Mouse (Mus musculus) neural tube, embryonic 11.5 days (tissue): Measurements from ENCODE around the gene Gpcpd1. TPM values are rescaled to one million over a fixed set of nuclear protein-coding genes. Genes with fewer than 3 reads are reported as not detected.

Experiments used
- ATAC-seq: fragments of 200-750 bp; cut with Nextera tagmentation; 2 replicates; pipeline ENCODE4 v1.8.0; 2017; ENCODE audit warnings: moderate number of reproducible peaks, mild to moderate bottlenecking, moderate TSS enrichment, moderate library complexity; ENCODE audit not compliant: insufficient read depth, low FRiP score, low TSS enrichment
- DNase-seq: peaks from one replicate; pipeline ENCODE4 v3.0.0-alpha.2; 2015; ENCODE audit warnings: low spot score
- H3K27ac ChIP-seq: fragments of 300-500 bp; sonication (generic); 2 replicates; pipeline ENCODE4 v1.5.1; 2014; ENCODE audit warnings: low read depth, mild to moderate bottlenecking, low read length
- H3K27me3 ChIP-seq: fragments of 300-500 bp; sonication (generic); 2 replicates; pipeline ENCODE4 v1.6.1; 2014; ENCODE audit warnings: mild to moderate bottlenecking, low read length, mixed read lengths; ENCODE audit not compliant: control insufficient read depth, insufficient read depth
- H3K36me3 ChIP-seq: fragments of 300-500 bp; sonication (generic); 2 replicates; pipeline ENCODE4 v1.6.1; 2014; ENCODE audit warnings: mild to moderate bottlenecking, low read length, moderate library complexity, mixed read lengths; ENCODE audit not compliant: control insufficient read depth, insufficient read depth
- H3K4me1 ChIP-seq: fragments of 300-500 bp; sonication (generic); 2 replicates; pipeline ENCODE4 v1.6.1; 2014; ENCODE audit warnings: low read length, mixed read lengths; ENCODE audit not compliant: control insufficient read depth, insufficient read depth
- H3K4me2 ChIP-seq: fragments of 300-500 bp; sonication (generic); 2 replicates; pipeline ENCODE4 v1.6.1; 2014; ENCODE audit warnings: low read depth, mild to moderate bottlenecking, moderate library complexity
- H3K4me3 ChIP-seq: fragments of 300-500 bp; sonication (generic); 2 replicates; pipeline ENCODE4 v1.5.1; 2014; ENCODE audit warnings: low read depth, low read length
- H3K9ac ChIP-seq: fragments of 300-500 bp; sonication (generic); 2 replicates; pipeline ENCODE4 v1.6.1; 2014; ENCODE audit warnings: mild to moderate bottlenecking, low read length
- H3K9me3 ChIP-seq: fragments of 300-500 bp; sonication (generic); 2 replicates; pipeline ENCODE4 v1.6.1; 2016; ENCODE audit warnings: low read length; ENCODE audit not compliant: control insufficient read depth
- WGBS: fragments of 180-500 bp; shearing (Covaris S2); extraction: QIAGEN DNeasy Blood & Tissue Kit; methylation state at CpG from one replicate; pipeline ENCODE4 v1.1.7; 2014; 5-methylcytosine and 5-hydroxymethylcytosine counted together
- polyA plus RNA-seq: library from polyadenylated mRNA; unstranded; fragments of >200 nt; fragmentation: Nextera tagmentation; extraction: Ambion mirVana; gene quantifications from 2 replicates; pipeline ENCODE4 v1.2.1, GENCODE M21; 2014

The Gpcpd1 gene
- polyA plus RNA-seq, 1 experiment from 2014 or later: 44.5 TPM

GRCm38 (mm10) chr2:132485454-132485853 lies 102.1 kb downstream of the Gpcpd1 start:
- no peaks in the 10 kb centered on the region for H3K4me1 ChIP-seq
- peak; percentile 35 for DNase-seq
- H3K4me3 ChIP-seq: no peak overlapping the region
- 0% methylated on average over 1 of the region's 1 CpGs for WGBS
- H3K4me2 ChIP-seq: no peak overlapping the region
- H3K27me3 ChIP-seq: no peaks in the 10 kb centered on the region
- H3K9me3 ChIP-seq: no peaks in the 10 kb centered on the region
- H3K27ac ChIP-seq: no peak overlapping the region
- ATAC-seq: peak; percentile 31; the same call in 1 of the 2 replicates
- no peaks in the 10 kb centered on the region for H3K36me3 ChIP-seq
- no peak overlapping the region for H3K9ac ChIP-seq

GRCm38 (mm10) chr2:132481547-132481946 lies 106.0 kb downstream of the Gpcpd1 start:
- no peak overlapping the region for H3K4me2 ChIP-seq
- H3K9me3 ChIP-seq: no peaks in the 10 kb centered on the region
- WGBS: 62% methylated on average over 3 of the region's 3 CpGs
- ATAC-seq (no peak), DNase-seq (no peak)
- no peak overlapping the region for H3K9ac ChIP-seq
- H3K27me3 ChIP-seq: no peaks in the 10 kb centered on the region
- H3K36me3 ChIP-seq: no peaks in the 10 kb centered on the region
- H3K4me1 ChIP-seq: no peaks in the 10 kb centered on the region
- H3K4me3 ChIP-seq: no peak overlapping the region
- no peak overlapping the region for H3K27ac ChIP-seq

Other genes starting within 250 kb of the Gpcpd1 start
- gene Prokr2, start 202.3 kb downstream of the Gpcpd1 start, polyA plus RNA-seq: 0.54 and 0.98 TPM in 2 replicates
- 18.6 and 24.0 TPM in 2 replicates for gene Shld1, start 99.2 kb upstream of the Gpcpd1 start, polyA plus RNA-seq
- 14.5 and 15.9 TPM in 2 replicates for gene Chgb, start 193.5 kb upstream of the Gpcpd1 start, polyA plus RNA-seq
- 30.8 and 33.3 TPM in 2 replicates for gene Trmt6, start 228.3 kb upstream of the Gpcpd1 start, polyA plus RNA-seq
- 19.3 and 21.4 TPM in 2 replicates for gene Mcm8, start 228.4 kb upstream of the Gpcpd1 start, polyA plus RNA-seq